Mouse (Mus musculus) CD4-positive, CD25-positive, alpha-beta regulatory T cell, adult 4 months (primary cell): ENCODE measurements at regions not wholly inside any gene's neighbourhood (a gene's known extent, or its start where the extent isn't known, plus 50 kb on each side); places are given as distances from the start of the nearest gene placed in this dataset.
A peak's percentile ranks its signal among the peaks of the same experiment; 100 is the strongest.

Experiments
- ATAC-seq: one replicate; pipeline ENCODE4 v1.8.0; 2017

GRCm38 (mm10) chr2:167778271-167778670 is 88.6 kb upstream of the Tmem189 start:
- peak; percentile 4 for ATAC-seq

- ATAC-seq = peak; percentile 83
Measured at GRCm38 (mm10) chr2:167777331-167778085, 87.9 kb upstream of the Tmem189 start.

DNA sequence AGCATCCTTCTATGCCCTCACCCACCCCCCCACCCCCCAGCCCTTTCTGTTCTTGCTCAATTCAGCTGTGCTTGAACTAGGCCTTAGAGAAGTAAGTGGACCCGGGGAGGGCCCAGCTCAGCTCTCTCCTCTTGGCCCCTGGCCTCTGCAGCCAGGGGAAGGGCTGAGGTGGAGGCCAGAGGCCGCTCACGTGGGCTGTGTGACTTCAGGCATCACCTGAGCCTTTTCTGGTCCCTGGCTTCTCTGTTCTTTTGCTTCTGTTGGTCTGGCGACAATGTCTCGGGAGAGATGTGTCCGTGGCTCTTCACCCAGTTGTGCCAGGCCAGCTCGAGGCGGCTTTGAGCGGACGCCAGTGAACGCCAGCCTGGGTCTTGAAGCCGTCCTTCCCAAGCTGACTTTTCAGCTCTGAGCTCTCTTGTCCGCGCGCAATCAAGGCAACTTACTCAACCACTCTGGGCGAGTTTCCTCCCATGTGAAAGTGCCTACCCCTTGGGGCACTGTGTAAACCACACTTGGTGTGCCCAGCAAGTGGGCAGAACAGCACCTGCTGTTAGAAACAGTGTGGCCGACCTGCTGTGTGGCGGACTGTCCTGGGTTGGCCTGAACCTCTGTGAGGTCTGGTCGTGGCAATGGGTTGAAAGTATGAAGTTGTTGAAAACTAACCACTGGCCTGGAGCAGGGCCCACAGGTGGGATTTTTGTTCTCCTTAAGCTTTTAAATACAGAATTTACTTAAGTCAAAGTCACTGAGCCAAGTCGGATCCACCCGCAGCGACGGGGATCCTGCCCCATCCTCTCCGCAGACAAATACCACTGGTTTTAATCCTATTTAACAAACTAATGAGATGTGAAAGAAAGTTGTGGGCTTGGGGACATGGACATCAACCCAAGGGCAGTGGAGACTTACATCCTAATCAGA is 86.9 kb upstream of the Tmem189 start:
- ATAC-seq = no peak

- ATAC-seq = peak; percentile 79
Measured at GRCm38 (mm10) chr2:167775218-167775915, 85.7 kb upstream of the Tmem189 start.

DNA sequence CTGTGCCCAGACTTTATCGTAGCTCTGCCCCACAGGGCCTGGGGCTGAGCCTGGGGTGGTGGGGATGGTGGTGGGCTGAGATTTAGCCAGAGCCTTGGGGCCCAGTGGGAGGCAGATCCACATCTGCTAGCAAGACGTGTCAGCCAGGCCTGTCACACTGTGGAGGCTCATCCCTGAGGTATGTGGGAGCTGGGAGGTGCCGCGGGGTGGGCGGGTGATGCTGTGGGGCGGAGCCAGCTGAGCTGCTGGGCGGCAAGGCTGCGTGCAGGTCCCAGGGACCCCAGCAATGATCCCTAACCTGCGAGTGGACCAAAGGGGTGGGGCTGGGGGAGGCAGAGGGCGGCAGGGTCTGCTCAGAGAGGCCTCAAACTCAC is 85.2 kb upstream of the Tmem189 start:
- ATAC-seq = no peak

DNA sequence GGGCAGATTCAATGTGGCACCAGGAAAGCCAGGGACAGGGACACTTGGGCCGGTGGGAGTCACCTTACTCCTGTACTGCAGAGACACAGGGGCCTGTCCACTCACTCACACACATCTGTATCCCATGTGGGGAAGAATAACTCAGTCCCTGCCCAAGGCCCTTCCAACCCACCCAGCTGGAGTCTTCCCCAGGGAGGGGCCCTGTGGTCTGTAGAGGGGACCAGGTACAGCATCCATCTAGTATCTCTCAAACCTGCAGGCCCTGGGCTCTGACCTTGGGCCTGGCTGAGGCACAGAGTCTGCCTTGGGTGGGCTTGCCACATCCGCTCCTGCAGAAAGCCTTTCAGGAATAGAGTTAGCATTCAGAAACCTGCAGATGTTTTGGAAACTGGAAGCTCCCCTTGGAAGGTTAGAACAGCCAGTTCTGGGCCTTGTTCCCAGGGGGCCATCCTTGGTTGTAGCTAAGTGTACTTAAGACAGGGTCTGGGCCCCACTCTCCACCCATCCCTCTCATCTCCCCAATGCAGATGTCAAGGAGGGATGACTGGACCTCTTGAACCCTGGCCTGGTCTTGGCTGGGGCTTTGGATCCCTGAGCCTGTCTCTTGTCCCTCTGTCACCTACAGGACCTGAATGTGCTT is 84.7 kb upstream of the Tmem189 start:
- no peak for ATAC-seq

DNA sequence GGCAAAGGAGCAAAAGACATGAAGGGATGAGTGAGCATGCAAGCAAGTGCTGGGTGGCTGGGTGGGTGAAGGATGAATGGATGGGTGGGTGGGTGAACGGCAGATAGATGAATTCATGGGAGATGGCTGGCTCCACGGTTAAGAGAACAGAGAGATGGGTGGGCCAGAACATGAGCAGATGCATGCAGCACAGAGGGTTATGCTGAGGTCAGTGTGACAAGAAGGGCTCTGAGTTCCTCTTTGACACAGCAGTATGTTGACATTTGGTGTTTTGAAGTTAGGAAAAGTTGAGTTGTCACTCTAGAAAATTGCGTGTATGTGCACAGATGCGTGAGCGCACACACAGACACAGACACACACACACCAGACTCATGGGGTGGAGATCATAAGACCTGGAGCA is 83.2 kb upstream of the Tmem189 start:
- no peak for ATAC-seq

DNA sequence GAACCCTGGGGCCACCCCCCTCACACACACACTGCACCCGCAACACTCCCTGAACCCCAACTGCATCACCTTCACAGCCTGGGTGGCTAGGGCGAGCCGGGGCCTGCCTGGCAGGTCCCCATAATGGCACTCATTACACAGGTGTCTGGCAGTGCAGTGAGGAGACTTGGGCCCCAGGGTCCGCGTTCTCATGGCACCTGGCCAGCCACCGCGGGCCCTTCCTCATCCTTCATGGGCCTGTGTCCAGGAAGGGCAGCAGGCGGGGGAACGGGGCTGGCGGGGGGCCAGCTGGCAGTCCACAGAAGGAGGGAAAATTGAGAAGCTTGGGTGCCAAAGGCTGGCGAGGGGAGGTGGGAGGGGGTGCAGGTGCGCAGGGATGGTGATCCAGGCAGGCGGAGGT is 78.3 kb upstream of the Tmem189 start:
- ATAC-seq = no peak

DNA sequence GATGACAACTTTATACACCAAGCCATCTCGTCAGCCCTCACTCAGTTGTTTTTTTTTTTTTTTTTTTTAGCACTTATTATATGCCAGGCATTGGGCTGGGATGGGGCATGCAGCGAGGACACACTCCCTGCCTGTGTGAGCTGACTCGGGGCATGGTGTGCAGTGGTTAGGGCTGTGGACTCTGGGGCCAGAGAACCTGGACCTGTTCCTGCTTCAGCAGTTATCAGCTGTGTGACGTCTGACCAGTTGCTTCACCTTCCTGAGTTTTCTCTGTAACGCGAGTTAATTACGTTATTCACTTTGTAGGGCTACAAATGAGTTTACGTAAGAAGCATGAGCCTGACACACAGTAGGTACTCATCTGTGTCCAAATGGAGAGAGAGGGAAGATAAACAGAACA is 77.7 kb upstream of the Tmem189 start:
- ATAC-seq = no peak

GRCm38 (mm10) chr2:167765811-167766210 is 76.2 kb upstream of the Tmem189 start:
- ATAC-seq = no peak

DNA sequence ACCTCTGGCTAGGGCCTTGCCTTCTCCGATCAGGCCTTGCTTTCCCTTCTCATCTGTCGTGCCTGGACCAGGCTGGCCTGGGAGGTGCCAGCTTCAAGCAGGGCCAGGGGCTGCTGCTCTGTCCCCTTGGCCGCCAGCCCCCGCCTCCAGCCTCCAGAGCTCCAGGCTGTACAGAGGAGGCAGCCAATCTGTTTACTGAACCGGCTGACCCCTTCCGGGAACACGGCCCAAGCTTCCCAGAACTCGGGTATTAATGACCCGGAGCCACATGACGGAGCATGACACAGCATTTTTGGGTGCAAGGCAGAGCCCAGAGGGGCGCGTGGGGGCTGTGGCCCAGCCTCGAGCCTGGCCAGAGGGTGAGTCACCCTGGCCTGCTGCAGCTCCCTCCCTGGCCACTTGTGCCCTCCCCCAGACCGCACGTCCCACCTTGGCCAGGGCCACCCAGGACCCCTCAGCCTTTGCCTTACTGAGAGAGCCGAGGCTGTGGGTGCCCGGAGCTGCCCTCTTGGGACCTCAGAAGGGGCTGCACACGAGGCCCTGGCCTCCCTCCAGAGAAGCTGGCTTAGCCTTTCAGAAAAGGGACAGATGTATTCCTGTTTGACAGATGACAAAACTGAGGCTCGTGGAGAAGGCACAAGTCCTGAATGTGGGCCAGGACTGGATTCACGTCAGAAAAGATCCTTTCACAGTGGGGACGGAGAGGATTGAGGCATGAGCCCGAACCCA is 75.6 kb upstream of the Tmem189 start:
- ATAC-seq = no peak

DNA sequence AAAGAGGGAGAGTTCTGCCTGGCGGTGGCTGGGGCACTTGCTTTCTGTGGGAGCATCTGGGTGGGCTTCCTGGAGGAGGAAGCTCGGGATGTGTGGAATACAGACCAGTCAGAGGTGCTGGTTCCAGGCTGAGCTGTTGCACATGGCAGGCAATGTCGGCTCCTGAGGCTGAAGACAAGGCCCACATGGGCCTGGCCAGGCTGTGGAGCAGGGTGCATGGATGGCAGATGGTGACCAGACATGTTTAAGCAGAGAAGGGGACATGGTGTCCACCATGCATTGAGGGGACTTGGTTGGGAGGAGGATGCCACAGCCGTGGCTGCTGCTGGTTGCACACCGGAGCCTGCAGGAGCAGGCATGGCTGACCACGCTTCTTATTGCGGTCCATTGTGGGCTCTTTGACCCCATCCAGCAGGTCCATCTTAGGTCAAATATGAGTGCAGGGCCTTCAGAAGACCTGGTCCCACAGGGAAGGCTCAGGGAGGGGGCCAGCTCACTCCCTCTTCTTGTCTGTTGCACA is 74.3 kb upstream of the Tmem189 start:
- ATAC-seq = no peak

GRCm38 (mm10) chr2:167761404-167761936 is 71.8 kb upstream of the Tmem189 start:
- ATAC-seq = no peak

DNA sequence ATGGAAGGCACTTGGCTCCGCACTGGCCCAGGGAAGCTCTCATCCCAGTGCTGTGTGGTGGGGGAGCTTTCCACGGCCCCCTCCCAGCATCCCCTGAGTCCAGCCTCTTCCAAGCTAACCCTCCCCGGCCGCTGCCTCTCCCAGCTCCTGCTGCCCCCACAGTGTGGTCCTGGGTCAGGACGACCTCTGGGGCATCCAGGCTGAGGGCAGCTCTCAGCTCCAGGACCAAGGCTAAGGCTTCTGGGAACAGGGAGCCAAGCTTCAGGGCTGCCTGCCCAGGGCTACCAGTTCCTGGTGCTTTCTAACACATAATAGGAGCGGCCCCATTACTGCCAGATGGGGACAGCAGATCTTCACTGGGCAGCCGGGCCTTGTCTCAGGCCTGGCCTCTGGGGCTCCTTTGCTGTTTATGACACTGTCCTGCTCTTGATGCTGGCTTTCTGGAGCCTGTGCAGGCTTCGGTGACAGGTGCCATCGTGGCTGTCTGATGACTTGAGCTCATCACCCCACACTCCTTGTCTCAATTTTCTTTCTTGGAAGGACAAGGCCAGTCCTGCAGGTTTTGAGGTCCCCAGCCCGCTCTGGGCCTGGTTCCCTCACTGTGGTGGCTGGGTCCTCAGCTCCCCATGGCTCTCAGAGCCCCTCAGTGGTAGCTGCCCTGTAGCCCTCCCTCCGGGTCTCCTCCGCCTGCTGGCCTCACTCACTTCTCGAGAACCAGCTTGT is 71.2 kb upstream of the Tmem189 start:
- no peak for ATAC-seq

DNA sequence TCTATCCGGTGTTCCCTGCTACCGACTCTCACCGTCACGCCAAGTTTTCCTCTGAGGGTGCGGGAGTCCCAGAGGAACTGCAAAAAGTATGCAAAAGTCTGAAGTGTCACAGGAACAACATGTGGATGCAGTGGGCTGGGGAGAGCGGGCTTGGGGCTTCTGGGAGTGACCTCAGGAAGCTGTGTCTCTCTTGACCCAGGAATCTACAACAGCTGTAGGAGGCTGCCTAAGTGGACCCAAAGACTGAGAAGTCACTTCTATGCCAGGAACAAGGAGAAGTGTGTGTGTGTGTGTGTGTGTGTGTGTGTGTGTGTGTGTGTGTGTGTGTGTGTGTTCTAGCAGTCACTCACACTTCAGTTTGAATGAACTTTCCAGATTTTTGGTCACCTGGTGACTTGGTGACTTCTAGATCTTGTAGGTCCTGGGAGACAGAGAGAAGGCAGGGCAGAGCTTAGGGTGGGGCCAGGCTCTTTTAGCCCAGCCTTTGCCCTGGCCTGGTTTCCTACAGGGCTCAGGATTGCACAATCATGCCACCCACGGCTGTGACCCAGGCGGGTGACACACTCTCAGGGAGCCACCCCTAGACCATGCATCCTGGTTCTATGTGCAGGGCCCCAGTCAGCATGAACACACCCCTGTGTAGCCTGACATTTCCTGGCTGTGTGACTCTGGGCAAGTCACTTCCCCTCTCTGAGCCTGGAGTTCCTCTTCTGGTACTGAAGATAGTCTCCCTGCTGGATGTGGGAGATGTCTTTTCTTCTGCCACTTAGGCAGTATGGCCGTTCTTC is 70.2 kb upstream of the Tmem189 start:
- peak; percentile 87 for ATAC-seq

DNA sequence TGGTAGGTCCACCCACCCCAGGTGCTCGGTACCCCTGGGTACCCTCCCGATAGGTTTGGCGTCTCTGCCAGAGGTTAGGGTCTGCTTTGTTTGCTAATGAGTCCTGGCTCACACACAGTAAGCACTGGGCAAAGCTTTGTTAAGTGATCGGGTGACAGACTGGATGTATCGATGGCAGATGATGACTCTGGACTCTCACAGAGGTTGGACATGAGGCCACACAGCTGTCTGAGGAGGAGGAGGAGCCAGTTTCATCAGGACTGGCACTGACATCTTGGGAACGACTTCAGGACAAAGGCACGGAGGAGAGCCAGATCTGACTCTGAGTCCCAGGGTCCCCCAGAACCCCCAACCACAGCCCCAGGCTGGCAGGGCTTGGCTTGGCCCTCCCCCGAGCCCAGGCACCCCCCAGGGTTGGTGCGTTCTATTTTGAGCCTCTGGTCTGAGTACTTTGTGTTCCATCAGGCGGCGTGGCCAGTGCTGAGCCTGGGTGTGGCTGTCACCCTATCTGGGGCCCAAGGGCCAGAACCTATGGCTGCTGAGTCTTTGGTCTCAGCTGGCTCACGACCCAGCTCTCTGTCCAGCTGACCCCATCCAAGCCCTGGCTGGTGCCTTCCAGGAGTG is 67.6 kb upstream of the Tmem189 start:
- no peak for ATAC-seq

DNA sequence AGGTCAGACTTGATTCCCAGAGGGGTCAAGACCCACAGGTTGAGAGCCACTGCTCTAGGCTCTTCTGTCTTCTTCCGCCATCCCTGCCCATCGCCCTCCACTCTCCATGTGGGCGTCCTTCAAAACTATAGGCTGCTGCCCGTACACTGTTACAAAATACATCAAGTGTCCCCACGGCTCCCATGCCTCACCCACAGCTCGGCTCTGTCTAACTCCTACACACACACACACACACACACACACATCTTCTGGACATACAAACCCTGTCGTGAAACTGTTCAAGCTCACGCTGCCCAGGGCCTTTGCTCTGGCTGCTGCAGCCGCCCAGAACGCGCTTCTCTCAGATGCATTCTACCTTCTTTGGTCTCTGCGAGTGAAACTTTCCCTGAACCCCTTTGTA is 67.1 kb upstream of the Tmem189 start:
- ATAC-seq = no peak

DNA sequence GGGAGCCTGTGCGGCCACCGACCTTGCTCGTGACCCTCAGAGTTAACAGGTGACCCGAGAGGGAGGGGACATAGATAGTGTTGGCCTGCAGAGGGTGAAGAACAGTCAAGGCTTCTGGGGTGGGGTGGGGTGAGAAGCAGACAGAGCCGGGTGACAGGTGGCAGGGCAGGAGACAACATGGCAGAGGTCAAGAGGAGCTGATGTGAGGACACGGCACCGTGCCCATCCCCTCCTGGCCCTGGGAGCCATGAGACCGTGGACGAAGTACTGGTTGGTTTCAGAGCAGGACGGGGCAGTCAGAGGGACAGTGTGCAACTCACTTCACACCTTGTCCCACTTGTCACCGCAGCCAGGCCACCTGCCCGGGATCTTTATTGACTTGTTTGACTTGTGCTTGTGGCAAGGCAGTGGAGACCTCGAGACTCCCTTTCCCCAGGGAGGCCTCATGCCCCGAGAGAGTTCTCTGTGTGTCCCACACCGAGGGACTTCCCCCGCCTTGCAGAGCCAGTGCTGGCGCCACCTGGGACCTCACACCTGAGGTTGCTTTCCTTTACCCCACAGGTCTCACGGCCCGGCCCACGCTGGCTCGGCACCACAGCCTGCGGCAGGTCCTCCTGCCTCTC is 65.4 kb upstream of the Tmem189 start:
- no peak for ATAC-seq

DNA sequence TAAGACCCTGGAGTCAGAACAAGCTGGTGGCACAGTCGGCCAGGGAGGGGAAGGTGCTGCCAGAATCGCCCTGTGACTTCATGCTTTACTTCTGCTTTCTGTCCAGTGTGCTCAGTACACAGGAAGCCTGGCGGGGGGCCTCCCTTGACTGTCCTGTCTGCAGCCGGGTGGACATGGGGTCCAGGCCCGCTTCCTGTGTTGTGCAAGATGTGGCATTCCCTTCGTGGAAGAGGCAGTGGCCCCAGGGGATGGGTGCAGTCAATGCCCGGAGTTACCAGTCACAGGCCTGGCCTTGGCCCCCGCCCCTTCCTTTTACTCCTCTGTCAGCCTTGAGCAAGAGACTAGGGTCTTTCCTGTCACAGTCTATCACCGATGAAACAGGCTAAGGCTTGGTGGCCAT is 64.3 kb upstream of the Tmem189 start:
- ATAC-seq = no peak
